Mouse (Mus musculus) ovary, postnatal 36 days (tissue): Measurements from ENCODE around the gene Mospd3.
"Not testable (repeated sequence)": the region's sequence is repeated elsewhere in the genome, so short reads cannot be mapped to it uniquely, and the experiment has no call there.

ENCODE experiments used
- DNase-seq: peaks from one replicate; pipeline ENCODE4 v3.0.0; 2022; ENCODE audit warnings: low spot score, mixed read lengths

The Mospd3 gene

GRCm38 (mm10) chr5:137615347-137615746 lies 14.5 kb upstream of the Mospd3 start:
- no peak for DNase-seq

GRCm38 (mm10) chr5:137614921-137615320 lies 14.1 kb upstream of the Mospd3 start:
- DNase-seq = not testable (repeated sequence)

- peak; percentile 58 for DNase-seq
Observed at GRCm38 (mm10) chr5:137613550-137613949, 12.7 kb upstream of the Mospd3 start, which contains the start of gene Pcolce. Pcolce (minus strand) TSS chr5:137613784.

DNA sequence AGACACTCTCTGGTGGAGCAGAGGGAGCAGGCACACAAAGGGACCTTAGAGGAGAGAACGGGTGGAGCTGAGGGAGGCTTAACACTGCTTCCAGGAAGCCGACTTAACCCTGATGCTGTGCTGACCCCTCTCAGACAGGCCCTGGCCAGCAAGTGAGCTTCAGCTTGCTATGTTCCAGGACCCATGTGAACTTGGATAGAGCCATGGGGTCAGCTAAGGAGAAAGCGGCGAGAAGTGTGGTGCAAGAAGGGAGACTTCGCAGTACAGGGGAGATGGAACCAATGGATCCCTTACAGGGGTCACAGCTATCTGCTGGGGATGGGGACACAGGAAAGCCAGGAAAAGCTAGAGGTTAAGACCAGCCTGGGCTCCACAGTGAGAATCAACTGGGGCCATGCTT lies 12.2 kb upstream of the Mospd3 start:
- no peak for DNase-seq

- peak; percentile 69 for DNase-seq
Observed at GRCm38 (mm10) chr5:137611245-137611602, 10.4 kb upstream of the Mospd3 start.

DNA sequence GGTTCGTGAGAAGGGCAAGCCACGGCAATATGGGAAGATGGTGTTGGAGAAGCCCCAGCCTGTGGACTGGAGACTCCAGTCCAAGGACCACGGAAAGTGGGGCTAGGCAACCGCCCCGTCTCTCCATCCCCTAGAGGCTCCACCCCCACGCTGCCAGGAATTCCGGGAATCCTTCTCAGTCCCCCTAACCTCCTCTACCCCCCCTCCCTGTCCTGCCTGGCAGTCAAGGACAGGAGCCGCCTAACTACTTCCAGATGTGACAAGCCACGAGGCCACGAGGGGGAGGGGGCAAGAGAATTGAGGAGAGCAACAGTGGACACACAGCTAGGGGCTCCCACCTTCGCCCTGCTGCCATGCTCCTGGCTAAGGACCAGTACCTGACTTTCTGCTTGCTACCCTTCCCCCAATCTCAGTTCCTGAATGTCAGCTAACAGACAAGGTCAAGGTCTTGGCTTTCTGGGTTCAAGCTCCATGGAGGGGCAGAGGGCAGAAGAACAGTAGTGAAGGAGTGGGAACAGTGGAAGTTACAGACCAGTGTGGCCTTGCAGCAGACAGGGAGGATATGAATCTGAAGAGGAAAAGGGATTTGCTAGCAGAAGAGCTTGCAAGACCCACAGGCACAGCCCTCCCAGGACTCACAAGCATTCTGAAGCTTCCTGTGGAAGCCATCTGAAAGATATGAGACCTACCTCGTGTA lies 9.8 kb upstream of the Mospd3 start:
- peak; percentile 81 for DNase-seq

DNA sequence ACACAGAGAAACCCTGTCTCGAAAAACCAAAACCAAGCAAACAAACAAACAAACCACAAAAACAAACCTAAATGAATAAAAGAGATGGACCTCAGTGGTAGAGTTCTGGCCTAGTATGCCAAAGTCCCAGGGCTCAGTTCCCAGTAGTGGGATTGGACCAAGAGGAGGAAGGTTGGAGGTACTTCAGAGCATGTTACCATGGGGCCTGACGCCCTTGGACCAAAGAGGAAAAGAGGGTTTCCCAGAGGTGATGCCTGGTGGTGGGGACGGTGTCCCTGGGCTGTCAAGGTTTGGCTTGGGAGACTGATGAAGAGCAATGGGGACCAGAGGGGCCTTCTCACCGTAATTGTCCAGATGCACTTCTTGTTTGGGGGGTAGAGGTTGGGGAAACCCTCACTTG lies 9.2 kb upstream of the Mospd3 start:
- DNase-seq = no peak

GRCm38 (mm10) chr5:137609292-137609691 lies 8.4 kb upstream of the Mospd3 start:
- no peak for DNase-seq

- no peak for DNase-seq
Observed at GRCm38 (mm10) chr5:137608654-137609190, 7.9 kb upstream of the Mospd3 start.

DNA sequence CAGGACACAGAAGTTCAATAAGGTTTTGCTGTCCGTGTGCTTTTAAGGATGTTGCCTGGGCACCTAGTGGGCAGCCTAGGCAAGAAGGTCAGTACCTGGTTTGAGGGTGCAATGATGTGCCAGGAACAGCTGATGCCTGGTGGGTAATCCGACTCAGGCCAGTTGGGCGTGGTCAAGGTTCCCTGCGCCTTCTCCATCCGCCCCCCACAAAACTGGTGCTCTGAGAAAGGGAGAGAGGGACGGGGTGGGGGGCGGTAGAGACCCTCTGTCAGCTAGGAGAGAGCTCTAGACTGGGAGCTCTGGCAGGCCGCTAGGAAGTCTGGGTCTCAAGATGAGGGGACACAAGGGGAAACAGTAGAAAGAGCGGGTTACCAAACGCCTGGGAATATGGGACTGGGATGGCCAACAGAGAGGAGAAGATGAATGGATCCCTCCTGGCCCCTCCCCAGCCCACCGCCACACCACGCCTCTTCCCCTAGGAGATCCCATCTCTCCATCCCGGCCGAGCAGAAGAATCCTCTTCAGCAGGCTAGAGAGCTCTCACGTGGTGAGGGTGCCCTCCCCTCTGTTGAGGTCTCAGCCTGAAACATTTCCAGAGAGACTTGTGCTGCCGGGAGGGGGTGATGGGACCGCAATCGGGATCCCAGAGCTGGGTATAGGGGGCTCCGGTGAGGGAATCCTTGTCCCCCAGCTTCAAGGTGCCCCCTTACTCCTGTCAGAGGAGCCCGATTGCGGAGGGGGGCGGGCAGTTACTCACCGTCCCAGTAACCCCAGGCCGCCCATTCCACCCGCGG lies 7.2 kb upstream of the Mospd3 start:
- no peak for DNase-seq

GRCm38 (mm10) chr5:137601365-137601729 lies 489 bp upstream of the Mospd3 start:
- no peak for DNase-seq

DNA sequence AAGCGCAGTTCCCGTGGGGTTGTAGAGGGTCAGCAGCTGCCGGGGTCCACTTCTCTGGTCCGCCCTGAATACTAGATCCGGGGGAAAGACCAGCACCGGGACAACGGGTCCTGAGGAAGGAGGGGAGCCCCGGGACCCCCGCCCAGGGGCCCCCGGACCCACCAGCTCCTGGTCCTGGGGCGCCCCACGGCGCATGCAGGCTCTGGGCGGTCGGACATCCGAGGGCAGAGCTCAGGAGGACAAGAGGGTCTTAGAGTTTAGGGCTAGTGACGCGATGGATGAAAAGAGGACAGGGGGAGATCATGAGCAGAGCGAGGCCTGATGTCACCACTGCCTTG lies 608 bp downstream of the Mospd3 start:
- no peak for DNase-seq

GRCm38 (mm10) chr5:137599600-137599999 lies 1.3 kb downstream of the Mospd3 start:
- DNase-seq = no peak

DNA sequence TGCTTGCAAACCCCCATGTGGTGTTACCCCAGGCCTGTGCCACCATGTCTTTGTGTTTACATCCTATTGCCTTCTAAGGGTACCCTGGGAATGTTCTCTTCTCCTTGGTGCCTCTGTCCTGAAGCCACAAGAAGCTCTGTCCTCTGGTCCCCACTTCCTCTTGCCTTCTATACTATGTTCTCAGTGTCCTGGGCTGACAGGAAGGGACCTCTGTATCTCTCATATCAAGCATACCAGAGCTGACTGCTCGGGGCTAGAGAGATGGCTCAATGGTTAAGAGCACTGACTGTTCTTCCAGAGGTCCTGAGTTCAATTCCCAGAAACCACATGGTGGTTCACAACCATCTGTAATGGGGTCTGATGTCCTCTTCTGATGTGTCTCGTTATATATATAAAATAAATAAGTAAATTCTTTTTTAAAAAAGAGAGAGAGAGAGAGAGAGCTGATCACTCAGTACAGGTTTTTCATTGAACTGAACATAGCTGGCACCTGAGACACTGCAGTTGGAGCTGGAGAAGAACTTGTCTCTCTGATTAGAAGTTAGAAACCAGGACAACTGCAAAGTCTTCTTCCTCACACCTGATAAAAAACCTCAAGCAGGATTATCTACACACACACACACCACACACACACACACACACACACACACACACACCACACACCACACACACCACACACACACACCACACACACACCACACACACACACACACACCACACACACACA lies 2.6 kb downstream of the Mospd3 start:
- DNase-seq = no peak

DNA sequence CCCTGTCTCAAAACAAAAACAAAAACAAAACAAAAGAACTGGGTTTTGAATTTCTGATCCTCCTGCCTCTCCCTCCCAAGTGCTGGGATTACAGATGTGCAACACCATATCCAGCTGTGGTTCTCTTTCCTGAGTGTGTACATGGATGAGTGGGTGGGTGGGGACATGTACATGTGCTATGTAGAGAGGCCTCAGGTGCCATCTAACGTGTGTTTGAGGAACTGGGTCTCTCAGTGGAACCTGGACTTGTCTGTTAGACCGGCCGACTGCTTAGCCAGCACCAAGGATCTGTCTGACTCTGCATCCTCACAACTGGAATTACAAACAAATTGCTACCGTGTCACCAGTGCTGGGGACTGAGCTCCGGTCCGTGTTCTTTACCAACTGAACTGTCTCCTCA lies 3.2 kb downstream of the Mospd3 start:
- no peak for DNase-seq

- no peak for DNase-seq
Observed at GRCm38 (mm10) chr5:137596601-137597261, 4.1 kb downstream of the Mospd3 start.

- DNase-seq = no peak
Observed at GRCm38 (mm10) chr5:137595921-137596320, 4.9 kb downstream of the Mospd3 start.

DNA sequence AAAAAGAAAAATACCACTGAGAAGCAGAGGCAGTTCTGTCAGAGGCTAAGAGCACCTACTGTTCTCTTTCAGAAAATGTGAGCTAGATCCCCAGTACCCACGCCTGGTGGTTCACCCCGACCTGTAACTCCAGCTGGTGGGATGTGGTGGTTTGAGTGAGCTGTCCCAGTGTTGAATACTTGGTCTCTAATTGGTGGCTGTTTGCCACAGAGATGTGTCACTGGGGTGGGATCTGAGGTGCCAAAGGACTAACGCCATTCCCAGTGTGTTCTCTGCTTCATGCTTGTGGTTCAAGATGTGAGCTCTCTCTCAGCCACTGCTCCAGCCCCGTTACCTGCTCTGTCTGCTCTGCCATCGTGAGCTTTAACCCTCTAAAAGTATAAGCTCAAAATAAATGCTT lies 10.4 kb downstream of the Mospd3 start:
- no peak for DNase-seq

GRCm38 (mm10) chr5:137584976-137585375 lies 15.9 kb downstream of the Mospd3 start:
- DNase-seq = peak; percentile 65

DNA sequence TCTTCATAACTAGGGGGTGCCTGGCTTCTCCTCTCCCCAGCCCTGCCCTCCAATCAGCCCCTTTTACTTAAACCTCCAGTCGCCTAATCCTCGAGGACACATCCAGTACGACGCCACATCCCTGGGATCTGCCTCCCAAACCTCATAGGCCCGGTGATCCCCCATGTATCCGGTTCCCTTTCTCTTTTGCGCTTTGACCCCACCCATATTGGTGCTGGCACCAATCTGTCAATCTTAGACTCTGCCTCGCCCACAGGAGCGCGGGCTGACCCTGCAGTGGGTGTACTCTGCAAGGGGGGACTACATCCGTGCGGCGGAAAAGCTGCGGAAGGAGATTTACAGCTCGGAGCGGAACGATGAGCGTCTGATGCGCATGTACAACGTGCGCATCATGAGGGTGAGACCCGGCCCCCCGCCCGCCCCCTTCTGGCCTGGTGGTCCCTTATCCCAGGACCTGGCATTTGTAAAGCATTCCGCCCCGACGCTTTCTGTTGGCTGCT lies 17.1 kb downstream of the Mospd3 start:
- no peak for DNase-seq

- no peak for DNase-seq
Observed at GRCm38 (mm10) chr5:137582702-137583101, 18.2 kb downstream of the Mospd3 start.

DNA sequence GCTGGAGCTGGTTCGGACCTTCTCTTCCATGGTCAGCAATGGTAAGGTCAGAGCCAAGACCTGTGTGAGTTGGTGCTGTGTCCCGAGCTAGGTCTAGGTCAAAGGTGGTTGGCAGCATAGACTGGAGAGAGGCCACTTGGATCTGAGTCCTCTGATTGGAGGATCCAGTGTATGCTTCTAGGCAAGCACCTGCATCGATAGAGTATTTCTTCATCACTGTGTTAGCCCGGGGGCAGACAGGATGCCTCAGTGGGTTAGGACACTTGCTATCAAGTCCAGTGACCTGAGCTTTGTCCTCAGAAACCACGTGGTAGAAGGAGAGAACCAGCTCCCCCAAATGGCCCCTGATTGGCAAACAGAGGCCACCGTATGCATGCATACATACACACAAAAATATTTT lies 20.6 kb downstream of the Mospd3 start:
- DNase-seq = no peak
